10 mouse cellular contexts compared by ENCODE assay signal in genomic region chr7:105170773-105171172, GRCm38 (mm10). TPM values are rescaled to one million over a fixed set of nuclear protein-coding genes. Genes with fewer than 3 reads are reported as not detected.
DNase-seq lines count a peak whose midpoint lies in the region; ATAC-seq and TF ChIP-seq lines count a peak whose summit lies in the region.
"Had no signal": no experiment of that assay in that cellular context is flagged by ENCODE, and none has a peak within 500 bp of the region (broad histone marks: within the 10 kb centered on the region; RNA-seq: fewer than 3 reads in every experiment).

No protein-coding gene starts in this region.

- no peak overlapping the region for H3K4me3 ChIP-seq in E14TG2a.4 (replicated peaks; ENCODE audit: low read length)

- peak; percentile 43 for TF ChIP-seq CTCF in E14TG2a.4 (conservative IDR thresholded peaks at IDR 0.05; ENCODE audit: low read length)

- ATAC-seq in monocyte, adult 5-6 weeks (replicated peaks; ENCODE audit: insufficient number of reproducible peaks, low FRiP score, low TSS enrichment, poor library complexity, severe bottlenecking), result no peak
- ATAC-seq: forebrain, embryonic 16.5 days had no signal

- H3K36me3 ChIP-seq in E14TG2a.4 (ENCODE audit: insufficient read depth, low read length), result no peaks in the 10 kb centered on the region

- no peaks in the 10 kb centered on the region for H3K27me3 ChIP-seq in E14TG2a.4 (ENCODE audit: insufficient read depth, low read length)

- H3K9me3 ChIP-seq in E14TG2a.4 (ENCODE audit: low read length), result no peaks in the 10 kb centered on the region

- intact Hi-C loops in heart, postnatal 36 days (cut with DNase I), result loop anchor here (1.0 to 5.0 kb wide), 4 partner anchors 57 to 344 kb away; no protein-coding TSS in a partner anchor

- no peaks in the 10 kb centered on the region for H3K4me1 ChIP-seq in E14TG2a.4 (replicated peaks; ENCODE audit: low read depth, low read length)

- DNase-seq in adrenal gland, postnatal 10 days, result peak; percentile 3
- DNase-seq in adrenal gland, postnatal 36 days, result no peak
- peak; percentile 27 for DNase-seq in kidney, adult 9 months
- DNase-seq in kidney, adult 11 months, result no peak
- DNase-seq in heart, postnatal 36 days, result peak; percentile 4 to 5
- DNase-seq in urinary bladder, postnatal 25 days (ENCODE audit: low spot score), result no peak

RNA-seq across cellular contexts. Expression of gene Olfr684, which starts 7.3 kb away (rescaled TPM):
- total RNA-seq in adrenal gland, postnatal 10 days (2021), result not detected
- not detected for total RNA-seq in adrenal gland, postnatal 36 days (2021)
- total RNA-seq in heart, postnatal 36 days (2021), result not detected
- not detected in 3 replicates for total RNA-seq in monocyte, adult 5-6 weeks (2017)
- total RNA-seq: layer of hippocampus, adult 18-20 months had no signal

RNA-seq across cellular contexts. Expression of gene Olfr685, which starts 15.0 kb away (rescaled TPM):
- total RNA-seq in adrenal gland, postnatal 10 days (2021), result not detected
- total RNA-seq in adrenal gland, postnatal 36 days (2021), result not detected
- total RNA-seq in heart, postnatal 36 days (2021), result not detected
- total RNA-seq in monocyte, adult 5-6 weeks (2017), result not detected in 3 replicates
- total RNA-seq: layer of hippocampus, adult 18-20 months had no signal

RNA-seq across cellular contexts. Expression of gene Olfr683, which starts 24.0 kb away (rescaled TPM):
- total RNA-seq in adrenal gland, postnatal 10 days (2021), result not detected
- total RNA-seq in adrenal gland, postnatal 36 days (2021), result not detected
- not detected for total RNA-seq in heart, postnatal 36 days (2021)
- not detected in 3 replicates for total RNA-seq in monocyte, adult 5-6 weeks (2017)
- total RNA-seq: layer of hippocampus, adult 18-20 months had no signal

RNA-seq across cellular contexts. Expression of gene Olfr686, which starts 36.5 kb away (rescaled TPM):
- total RNA-seq in adrenal gland, postnatal 10 days (2021), result not detected
- not detected for total RNA-seq in adrenal gland, postnatal 36 days (2021)
- not detected for total RNA-seq in heart, postnatal 36 days (2021)
- total RNA-seq in monocyte, adult 5-6 weeks (2017), result not detected in 3 replicates
- total RNA-seq: layer of hippocampus, adult 18-20 months had no signal

RNA-seq across cellular contexts. Expression of gene Olfr681, which starts 54.1 kb away (rescaled TPM):
- total RNA-seq in adrenal gland, postnatal 10 days (2021), result not detected
- not detected for total RNA-seq in adrenal gland, postnatal 36 days (2021)
- total RNA-seq in heart, postnatal 36 days (2021), result not detected
- total RNA-seq in monocyte, adult 5-6 weeks (2017), result not detected in 3 replicates
- total RNA-seq: layer of hippocampus, adult 18-20 months had no signal

Comparison
In these comparisons a context has a peak if more than half of its experiments do, and no peak if none do; other contexts are left out.
1. DNase-seq: peak in adrenal gland, postnatal 10 days (single experiment), kidney, adult 9 months (single experiment) and heart, postnatal 36 days (2 of 2); none in adrenal gland, postnatal 36 days (0 of 2), kidney, adult 11 months (single experiment) and urinary bladder, postnatal 25 days (single experiment).